ENCODE assay signal across 19 mouse cellular contexts in genomic region chr5:142959156-142959555, GRCm38 (mm10). TPM values are rescaled to one million over a fixed set of nuclear protein-coding genes. Genes with fewer than 3 reads are reported as not detected.
DNase-seq lines count a peak whose midpoint lies in the region; ATAC-seq and TF ChIP-seq lines count a peak whose summit lies in the region.
"Had no signal": no experiment of that assay in that cellular context is flagged by ENCODE, and none has a peak within 500 bp of the region (broad histone marks: within the 10 kb centered on the region; RNA-seq: fewer than 3 reads in every experiment).

No protein-coding gene starts in this region.

- 43% methylated on average over 4 of the region's 4 CpGs for whole genome bisulfite sequencing in hindbrain, embryonic 10.5 days
- WGBS in hindbrain, embryonic 16.5 days: 46% methylated on average over 4 of the region's 4 CpGs
- 54% methylated on average over 4 of the region's 4 CpGs for WGBS in limb, embryonic 10.5 days

- peaks cover 23% of the 10 kb centered on the region for H3K27me3 ChIP-seq in hindbrain, embryonic 10.5 days (ENCODE audit: insufficient read depth, poor library complexity, severe bottlenecking)
- no peaks in the 10 kb centered on the region for H3K27me3 ChIP-seq in hindbrain, embryonic 16.5 days (replicated peaks; ENCODE audit: control insufficient read depth, insufficient read depth, low read length)
- H3K27me3 ChIP-seq in E14TG2a.4 (ENCODE audit: insufficient read depth, low read length): peaks cover 12% of the 10 kb centered on the region
- no peaks in the 10 kb centered on the region for H3K27me3 ChIP-seq in limb, embryonic 10.5 days (ENCODE audit: low read depth, poor library complexity, severe bottlenecking)
- H3K27me3 ChIP-seq: embryonic facial prominence, embryonic 12.5 days; lung, embryonic 15.5 days had no signal

- peaks cover 38% of the 10 kb centered on the region for H3K4me1 ChIP-seq in hindbrain, embryonic 10.5 days (replicated peaks)
- peaks cover 16% of the 10 kb centered on the region for H3K4me1 ChIP-seq in hindbrain, embryonic 16.5 days (ENCODE audit: control insufficient read depth, insufficient read depth, low read depth, low read length)
- H3K4me1 ChIP-seq in E14TG2a.4 (replicated peaks; ENCODE audit: low read depth, low read length): peaks cover 76% of the 10 kb centered on the region
- H3K4me1 ChIP-seq in limb, embryonic 10.5 days: peaks cover 27% of the 10 kb centered on the region

- H3K9ac ChIP-seq in hindbrain, embryonic 16.5 days (ENCODE audit: low read depth, low read length): no peak overlapping the region
- H3K9ac ChIP-seq: liver, embryonic 14.5 days had no signal

- no peak for ATAC-seq in hindbrain, embryonic 16.5 days
- ATAC-seq in granulocyte monocyte progenitor cell, adult 5-6 weeks (replicated peaks; ENCODE audit: poor library complexity, severe bottlenecking): no peak

- DNase-seq in hindbrain, embryonic 10.5 days (ENCODE audit: low spot score): no peak
- DNase-seq in 3T3-L1 (ENCODE audit: low read depth, low spot score): peak; percentile 83
- DNase-seq in limb, embryonic 10.5 days (ENCODE audit: low spot score): no peak
- no peak for DNase-seq in embryo, embryonic 10.5 days (ENCODE audit: low spot score)
- DNase-seq: adrenal gland, adult 2 months; cerebellum, adult 11 months; cerebellum, postnatal 10 days; forebrain, postnatal 0 days; gastrocnemius, postnatal 25 days; heart, adult 2 months; layer of hippocampus, adult 9-11 months; lung, postnatal 4 days had no signal

- peaks cover 16% of the 10 kb centered on the region for H3K36me3 ChIP-seq in hindbrain, embryonic 10.5 days
- H3K36me3 ChIP-seq in hindbrain, embryonic 16.5 days (ENCODE audit: control insufficient read depth, insufficient read depth, low read length): no peaks in the 10 kb centered on the region
- peaks cover 6% of the 10 kb centered on the region; the same call in 1 of the 2 replicates for H3K36me3 ChIP-seq in E14TG2a.4 (ENCODE audit: insufficient read depth, low read length)
- peaks cover 20% of the 10 kb centered on the region for H3K36me3 ChIP-seq in limb, embryonic 10.5 days
- H3K36me3 ChIP-seq: embryonic facial prominence, embryonic 12.5 days; lung, embryonic 15.5 days had no signal

- no peak overlapping the region for H3K4me2 ChIP-seq in hindbrain, embryonic 16.5 days (ENCODE audit: low read length)

- H3K27ac ChIP-seq in hindbrain, embryonic 10.5 days: peak overlapping the region; percentile 100; the same call in 1 of the 2 replicates
- no peak overlapping the region for H3K27ac ChIP-seq in hindbrain, embryonic 16.5 days (ENCODE audit: low read depth, low read length)
- H3K27ac ChIP-seq in limb, embryonic 10.5 days: 0 out of 2 replicates have a peak overlapping the region, but pooled peaks have one; percentile 98
- H3K27ac ChIP-seq: heart, adult 2 months; liver, embryonic 14.5 days had no signal

- H3K4me3 ChIP-seq in hindbrain, embryonic 10.5 days: peak overlapping the region; percentile 100; the same call in 1 of the 2 replicates
- H3K4me3 ChIP-seq in hindbrain, embryonic 16.5 days (ENCODE audit: low read length): no peak overlapping the region
- H3K4me3 ChIP-seq in E14TG2a.4 (replicated peaks; ENCODE audit: low read length): peak overlapping the region; percentile 92
- H3K4me3 ChIP-seq in limb, embryonic 10.5 days: peak overlapping the region; percentile 85; the same call in 1 of the 2 replicates

- no peak for TF ChIP-seq CTCF in E14TG2a.4 (conservative IDR thresholded peaks at IDR 0.05; ENCODE audit: low read length)

- H3K9me3 ChIP-seq in hindbrain, embryonic 10.5 days: no peaks in the 10 kb centered on the region
- H3K9me3 ChIP-seq in hindbrain, embryonic 16.5 days (ENCODE audit: control insufficient read depth, low read length): no peaks in the 10 kb centered on the region
- H3K9me3 ChIP-seq in E14TG2a.4 (ENCODE audit: low read length): no peaks in the 10 kb centered on the region
- H3K9me3 ChIP-seq in limb, embryonic 10.5 days (replicated peaks): no peaks in the 10 kb centered on the region
- H3K9me3 ChIP-seq: embryonic facial prominence, embryonic 12.5 days; lung, embryonic 15.5 days had no signal

RNA-seq across cellular contexts. Expression of gene Fscn1, which starts 1.0 kb away (rescaled TPM):
- polyA plus RNA-seq in hindbrain, embryonic 10.5 days (2016; fragmentation: Nextera tagmentation; extraction: Ambion mirVana): 757 and 846 TPM in 2 replicates
- 478 and 522 TPM in 2 replicates for polyA plus RNA-seq in hindbrain, embryonic 16.5 days (2015; fragmentation: Nextera tagmentation; extraction: Ambion mirVana)
- polyA plus RNA-seq in limb, embryonic 10.5 days (2016; fragmentation: Nextera tagmentation; extraction: Ambion mirVana): 806 and 864 TPM in 2 replicates
- total RNA-seq in granulocyte monocyte progenitor cell, adult 5-6 weeks (2014; fragmentation: Nextera tagmentation): not detected in 2 replicates
- total RNA-seq in granulocyte monocyte progenitor cell, adult 5-6 weeks (2017): not detected in 2 replicates
- total RNA-seq: monocyte, adult 5-6 weeks had no signal

RNA-seq across cellular contexts. Expression of gene Actb, which starts 52.6 kb away (rescaled TPM):
- 14,349 and 15,462 TPM in 2 replicates for polyA plus RNA-seq in hindbrain, embryonic 10.5 days (2016; fragmentation: Nextera tagmentation; extraction: Ambion mirVana)
- 11,512 and 13,219 TPM in 2 replicates for polyA plus RNA-seq in hindbrain, embryonic 16.5 days (2015; fragmentation: Nextera tagmentation; extraction: Ambion mirVana)
- polyA plus RNA-seq in limb, embryonic 10.5 days (2016; fragmentation: Nextera tagmentation; extraction: Ambion mirVana): 13,950 and 14,682 TPM in 2 replicates
- 2,571 and 3,677 TPM in 2 replicates for total RNA-seq in granulocyte monocyte progenitor cell, adult 5-6 weeks (2014; fragmentation: Nextera tagmentation)
- total RNA-seq in granulocyte monocyte progenitor cell, adult 5-6 weeks (2017): 2,475 and 4,369 TPM in 2 replicates
